Comparison of ENCODE assay signal across 8 mouse cellular contexts in the genomic region with DNA sequence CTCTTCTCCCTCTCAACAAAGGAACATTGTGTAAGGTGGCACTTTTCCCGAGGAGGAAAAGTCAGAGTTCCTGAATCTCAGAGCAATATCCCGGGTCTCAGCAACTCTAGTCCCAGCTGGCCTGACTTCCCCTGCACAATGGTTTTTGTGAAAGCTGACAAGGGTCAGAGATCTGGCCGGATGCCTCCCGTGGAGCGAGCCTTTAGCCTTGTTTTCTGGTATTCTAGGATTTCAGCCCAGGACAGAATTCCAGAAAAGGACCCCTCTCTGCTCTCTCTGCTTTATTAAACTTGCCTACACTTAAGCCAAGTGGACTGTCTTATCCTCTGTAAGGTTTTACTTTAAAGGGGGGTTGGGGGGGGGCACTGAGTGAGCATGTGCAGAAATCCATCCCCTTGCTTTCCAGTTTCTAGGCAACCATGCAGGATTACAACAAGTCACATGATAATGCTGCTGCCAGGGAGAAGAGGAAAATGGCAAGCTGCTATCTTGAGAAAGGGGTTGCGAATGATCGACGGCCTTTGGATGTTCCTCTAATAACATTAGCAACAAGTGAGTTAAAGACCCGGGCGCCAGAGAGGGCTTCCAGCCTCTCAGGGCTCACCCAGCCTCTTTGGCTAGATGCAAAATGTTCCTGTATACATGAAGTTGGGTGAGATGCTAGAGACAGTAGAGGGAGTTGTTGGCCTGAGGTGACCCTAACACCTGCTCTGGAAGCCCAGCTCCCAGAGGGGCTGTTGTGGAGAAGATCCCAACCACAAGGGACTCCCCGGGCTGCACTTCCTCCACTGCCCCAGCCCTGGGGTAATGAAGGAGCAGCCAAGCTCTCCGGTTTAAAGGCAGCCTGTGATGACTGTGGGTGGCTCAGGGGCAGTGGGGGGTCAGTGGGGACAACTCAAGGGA. TPM values are rescaled to one million over a fixed set of nuclear protein-coding genes. Genes with fewer than 3 reads are reported as not detected.
DNase-seq lines count a peak whose midpoint lies in the region; ATAC-seq and TF ChIP-seq lines count a peak whose summit lies in the region.

No protein-coding gene starts in this region.

- H3K4me3 ChIP-seq in left cerebral cortex, adult 2 months, result peak overlapping the region; percentile 19; the same call in 1 of the 2 replicates
- no peak overlapping the region for H3K4me3 ChIP-seq in embryonic facial prominence, embryonic 13.5 days
- H3K4me3 ChIP-seq in hindbrain, embryonic 15.5 days, result no peak overlapping the region
- H3K4me3 ChIP-seq in midbrain, embryonic 14.5 days (replicated peaks; ENCODE audit: low read depth, low read length), result no peak overlapping the region; the same call in 1 of the 2 replicates

- peaks cover 6% of the 10 kb centered on the region; the same call in 1 of the 2 replicates for H3K9me3 ChIP-seq in embryonic facial prominence, embryonic 13.5 days
- no peaks in the 10 kb centered on the region for H3K9me3 ChIP-seq in hindbrain, embryonic 15.5 days
- H3K9me3 ChIP-seq in midbrain, embryonic 14.5 days (ENCODE audit: control insufficient read depth, low read length), result 0 out of 2 replicates have a peak, but pooled peaks cover 3% of the 10 kb centered on the region

- peak overlapping the region; percentile 83 for H3K27ac ChIP-seq in left cerebral cortex, adult 2 months
- H3K27ac ChIP-seq in embryonic facial prominence, embryonic 13.5 days, result no peak overlapping the region; the same call in 1 of the 2 replicates
- H3K27ac ChIP-seq in hindbrain, embryonic 15.5 days (replicated peaks), result peak overlapping the region; percentile 64
- H3K27ac ChIP-seq in midbrain, embryonic 14.5 days (replicated peaks; ENCODE audit: low read depth, low read length), result peak overlapping the region; percentile 66

- ATAC-seq in embryonic facial prominence, embryonic 13.5 days (ENCODE audit: insufficient number of reproducible peaks, insufficient read depth, low FRiP score, low TSS enrichment, low read depth), result no peak
- no peak for ATAC-seq in hindbrain, embryonic 15.5 days (ENCODE audit: low FRiP score, low read depth)
- ATAC-seq in midbrain, embryonic 14.5 days (ENCODE audit: low FRiP score, low TSS enrichment), result no peak

- 14% methylated on average over 12 of the region's 12 CpGs for WGBS in embryonic facial prominence, embryonic 13.5 days
- 3% methylated on average over 12 of the region's 12 CpGs for WGBS in hindbrain, embryonic 15.5 days
- WGBS in midbrain, embryonic 14.5 days, result under 1% methylated on average over 12 of the region's 12 CpGs

- H3K36me3 ChIP-seq in embryonic facial prominence, embryonic 13.5 days, result no peaks in the 10 kb centered on the region
- H3K36me3 ChIP-seq in hindbrain, embryonic 15.5 days, result no peaks in the 10 kb centered on the region
- no peaks in the 10 kb centered on the region for H3K36me3 ChIP-seq in midbrain, embryonic 14.5 days (ENCODE audit: control insufficient read depth, insufficient read depth, low read length)

- 0 out of 2 replicates have a peak overlapping the region, but pooled peaks have one; percentile 16 for H3K4me2 ChIP-seq in embryonic facial prominence, embryonic 13.5 days
- peak overlapping the region; percentile 46 for H3K4me2 ChIP-seq in hindbrain, embryonic 15.5 days
- peak overlapping the region; percentile 47 for H3K4me2 ChIP-seq in midbrain, embryonic 14.5 days (ENCODE audit: low read length)

- TF ChIP-seq CTCF in left cerebral cortex, adult 2 months (IDR thresholded peaks at IDR 0.05), result no peak; the same call in 1 of the 2 replicates

- intact Hi-C loops in left cerebral cortex, adult 2 months (cut with DNase I), result no loop called here
- intact Hi-C loops in left cerebral cortex, postnatal 4 days (cut with DNase I), result no loop called here

- peak in 1 of 2 experiments; percentile 20 for DNase-seq in left cerebral cortex, adult 2 months (ENCODE audit: extremely low spot score in 1 of 2, low spot score in 2 of 2)
- DNase-seq in left cerebral cortex, adult 9 months (ENCODE audit: low spot score in 2 of 2), result no peak
- peak; percentile 83 for DNase-seq in midbrain, embryonic 14.5 days
- no peak for DNase-seq in urinary bladder, postnatal 4 days (ENCODE audit: low spot score in 2 of 2)
- no peak for DNase-seq in spleen, adult 18-20 months
- no peak for DNase-seq in left cerebral cortex, postnatal 4 days

- H3K27me3 ChIP-seq in embryonic facial prominence, embryonic 13.5 days, result no peaks in the 10 kb centered on the region
- H3K27me3 ChIP-seq in hindbrain, embryonic 15.5 days, result no peaks in the 10 kb centered on the region
- H3K27me3 ChIP-seq in midbrain, embryonic 14.5 days (ENCODE audit: control insufficient read depth, insufficient read depth, low read length), result no peaks in the 10 kb centered on the region

- H3K9ac ChIP-seq in embryonic facial prominence, embryonic 13.5 days, result no peak overlapping the region
- H3K9ac ChIP-seq in hindbrain, embryonic 15.5 days, result no peak overlapping the region
- H3K9ac ChIP-seq in midbrain, embryonic 14.5 days (replicated peaks; ENCODE audit: low read length), result no peak overlapping the region; the same call in 1 of the 2 replicates

- H3K4me1 ChIP-seq in embryonic facial prominence, embryonic 13.5 days, result peaks cover 17% of the 10 kb centered on the region
- peaks cover 26% of the 10 kb centered on the region for H3K4me1 ChIP-seq in hindbrain, embryonic 15.5 days (replicated peaks)
- peaks cover 24% of the 10 kb centered on the region for H3K4me1 ChIP-seq in midbrain, embryonic 14.5 days (ENCODE audit: control insufficient read depth, insufficient read depth, low read length)

RNA-seq across cellular contexts. Expression of a gene that starts 2.5 kb away (rescaled TPM):
- total RNA-seq in left cerebral cortex, adult 2 months (2021), result 10 to 100 TPM; 34.0 to 38.7 TPM
- 17.4 and 25.1 TPM in 2 replicates for polyA plus RNA-seq in embryonic facial prominence, embryonic 13.5 days (2015; fragmentation: Nextera tagmentation; extraction: Ambion mirVana)
- 8.9 and 9.2 TPM in 2 replicates for polyA plus RNA-seq in hindbrain, embryonic 15.5 days (2015; fragmentation: Nextera tagmentation; extraction: Ambion mirVana)
- polyA plus RNA-seq in midbrain, embryonic 14.5 days (2014; fragmentation: Nextera tagmentation; extraction: Ambion mirVana), result 14.1 and 19.4 TPM in 2 replicates
- total RNA-seq in left cerebral cortex, postnatal 4 days (2021), result 10 to 100 TPM; 31.1 to 35.9 TPM
